Mouse (Mus musculus) limb, embryonic 10.5 days (tissue): ENCODE results near the gene Pou3f3. TPM values are rescaled to one million over a fixed set of nuclear protein-coding genes. Genes with fewer than 3 reads are reported as not detected.
A peak's percentile ranks its signal among the peaks of the same experiment; 100 is the strongest.

ENCODE experiments used
- DNase-seq: peaks from one replicate; pipeline ENCODE4 v3.0.0-alpha.2; 2017; ENCODE audit warnings: low spot score
- H3K27ac ChIP-seq: fragments of 300-500 bp; sonication (generic); 2 replicates; pipeline ENCODE4 v1.5.1; 2016; ENCODE audit warnings: mild to moderate bottlenecking
- H3K27me3 ChIP-seq: fragments of 300-500 bp; sonication (generic); 2 replicates; pipeline ENCODE4 v1.6.1; 2016; ENCODE audit warnings: low read depth, mild to moderate bottlenecking; ENCODE audit not compliant: poor library complexity, severe bottlenecking
- H3K36me3 ChIP-seq: fragments of 300-500 bp; sonication (generic); 2 replicates; pipeline ENCODE4 v1.6.1; 2016; ENCODE audit warnings: mild to moderate bottlenecking, moderate library complexity
- H3K4me1 ChIP-seq: fragments of 300-500 bp; sonication (generic); 2 replicates; pipeline ENCODE4 v1.6.1; 2016
- H3K4me3 ChIP-seq: fragments of 300-500 bp; sonication (generic); 2 replicates; pipeline ENCODE4 v1.5.1; 2016; ENCODE audit warnings: mild to moderate bottlenecking, moderate library complexity
- H3K9me3 ChIP-seq: fragments of 300-500 bp; sonication (generic); replicated peaks from 2 replicates; pipeline ENCODE4 v1.6.1; 2016; ENCODE audit warnings: mild to moderate bottlenecking
- WGBS: fragments of 180-500 bp; shearing (Covaris S2); methylation state at CpG from one replicate; pipeline ENCODE4 v1.1.7; 2016; 5-methylcytosine and 5-hydroxymethylcytosine counted together
- polyA plus RNA-seq: library from polyadenylated mRNA; unstranded; fragments of >200 nt; fragmentation: Nextera tagmentation; extraction: Ambion mirVana; gene quantifications from 2 replicates; pipeline ENCODE4 v1.2.1, GENCODE M21; 2016

The Pou3f3 gene
- 0.11 TPM in 1 of 2 replicates, not detected in the other for polyA plus RNA-seq

- H3K27me3 ChIP-seq, result peaks cover 100% of the 10 kb centered on the region
- no peaks in the 10 kb centered on the region for H3K36me3 ChIP-seq
- H3K4me3 ChIP-seq, result peak within 1 kb of the TSS; percentile 58
- H3K9me3 ChIP-seq, result no peaks in the 10 kb centered on the region
- peaks cover 50% of the 10 kb centered on the region for H3K4me1 ChIP-seq
- peak; percentile 88 for DNase-seq
- 0% methylated on average over 20 of the region's 21 CpGs for WGBS
- H3K27ac ChIP-seq, result peak within 1 kb of the TSS; percentile 81
Observed at GRCm38 (mm10) chr1:42695578-42695915, at the start of gene Pou3f3. TSS of gene Pou3f3 (plus strand) at chr1:42695768.

GRCm38 (mm10) chr1:42648366-42648935 is 47.1 kb upstream of the Pou3f3 start:
- 94% methylated on average over 9 of the region's 9 CpGs for WGBS
- no peak overlapping the region for H3K4me3 ChIP-seq
- no peaks in the 10 kb centered on the region for H3K36me3 ChIP-seq
- no peaks in the 10 kb centered on the region for H3K9me3 ChIP-seq
- H3K4me1 ChIP-seq, result no peaks in the 10 kb centered on the region
- no peak for DNase-seq
- no peaks in the 10 kb centered on the region for H3K27me3 ChIP-seq
- H3K27ac ChIP-seq, result no peak overlapping the region

- H3K36me3 ChIP-seq, result no peaks in the 10 kb centered on the region
- H3K27ac ChIP-seq, result no peak overlapping the region
- WGBS, result 88% methylated on average over 15 of the region's 15 CpGs
- DNase-seq, result no peak
- no peak overlapping the region for H3K4me3 ChIP-seq
- H3K27me3 ChIP-seq, result no peaks in the 10 kb centered on the region
- no peaks in the 10 kb centered on the region for H3K9me3 ChIP-seq
- no peaks in the 10 kb centered on the region for H3K4me1 ChIP-seq
Observed at GRCm38 (mm10) chr1:42651461-42651860, 44.1 kb upstream of the Pou3f3 start.

- 78% methylated on average over 1 of the region's 1 CpGs for WGBS
- Histone ChIP-seq H3K9me3 (no peaks in the 10 kb centered on the region), H3K27ac (no peak overlapping the region), H3K27me3 (no peaks in the 10 kb centered on the region), H3K4me1 (no peaks in the 10 kb centered on the region), H3K4me3 (no peak overlapping the region), H3K36me3 (no peaks in the 10 kb centered on the region)
- no peak for DNase-seq
Observed at GRCm38 (mm10) chr1:42667546-42667945, 28.0 kb upstream of the Pou3f3 start.

GRCm38 (mm10) chr1:42680673-42681072 is 14.9 kb upstream of the Pou3f3 start:
- Histone ChIP-seq H3K4me3 (no peak overlapping the region), H3K27me3 (peaks cover 35% of the 10 kb centered on the region), H3K36me3 (no peaks in the 10 kb centered on the region), H3K27ac (no peak overlapping the region), H3K9me3 (no peaks in the 10 kb centered on the region), H3K4me1 (peaks cover 18% of the 10 kb centered on the region)
- no peak for DNase-seq
- 82% methylated on average over 3 of the region's 3 CpGs for WGBS

- H3K27ac ChIP-seq, result no peak overlapping the region
- no peaks in the 10 kb centered on the region for H3K9me3 ChIP-seq
- H3K4me3 ChIP-seq, result no peak overlapping the region
- peaks cover 28% of the 10 kb centered on the region for H3K4me1 ChIP-seq
- H3K27me3 ChIP-seq, result peaks cover 46% of the 10 kb centered on the region
- WGBS, result 79% methylated on average over 5 of the region's 5 CpGs
- H3K36me3 ChIP-seq, result no peaks in the 10 kb centered on the region
- no peak for DNase-seq
Observed at GRCm38 (mm10) chr1:42681762-42682161, 13.8 kb upstream of the Pou3f3 start.

GRCm38 (mm10) chr1:42683861-42684260 is 11.7 kb upstream of the Pou3f3 start:
- 2% methylated on average over 6 of the region's 6 CpGs for WGBS
- Histone ChIP-seq H3K27ac (no peak overlapping the region), H3K4me1 (peaks cover 36% of the 10 kb centered on the region), H3K27me3 (peaks cover 66% of the 10 kb centered on the region), H3K36me3 (no peaks in the 10 kb centered on the region), H3K9me3 (no peaks in the 10 kb centered on the region), H3K4me3 (peak overlapping the region; percentile 53; the same call in 1 of the 2 replicates)
- DNase-seq, result no peak

GRCm38 (mm10) chr1:42684345-42684744 is 11.2 kb upstream of the Pou3f3 start:
- no peaks in the 10 kb centered on the region for H3K9me3 ChIP-seq
- peaks cover 71% of the 10 kb centered on the region for H3K27me3 ChIP-seq
- H3K27ac ChIP-seq, result peak overlapping the region; percentile 63
- WGBS, result under 1% methylated on average over 27 of the region's 27 CpGs
- no peaks in the 10 kb centered on the region for H3K36me3 ChIP-seq
- H3K4me1 ChIP-seq, result peaks cover 36% of the 10 kb centered on the region
- H3K4me3 ChIP-seq, result peak overlapping the region; percentile 53
- peak; percentile 68 for DNase-seq

GRCm38 (mm10) chr1:42684783-42685182 is 10.8 kb upstream of the Pou3f3 start:
- no peaks in the 10 kb centered on the region for H3K9me3 ChIP-seq
- no peaks in the 10 kb centered on the region for H3K36me3 ChIP-seq
- peaks cover 33% of the 10 kb centered on the region for H3K4me1 ChIP-seq
- peak; percentile 72 for DNase-seq
- H3K4me3 ChIP-seq, result peak overlapping the region; percentile 53
- peaks cover 76% of the 10 kb centered on the region for H3K27me3 ChIP-seq
- peak overlapping the region; percentile 63 for H3K27ac ChIP-seq
- WGBS, result under 1% methylated on average over 21 of the region's 21 CpGs

GRCm38 (mm10) chr1:42685321-42685960 is 10.1 kb upstream of the Pou3f3 start:
- no peaks in the 10 kb centered on the region for H3K9me3 ChIP-seq
- peak; percentile 35 for DNase-seq
- WGBS, result 3% methylated on average over 11 of the region's 11 CpGs
- peak overlapping the region; percentile 61; the same call in 1 of the 2 replicates for H3K4me3 ChIP-seq
- H3K27me3 ChIP-seq, result peaks cover 82% of the 10 kb centered on the region
- peaks cover 32% of the 10 kb centered on the region for H3K4me1 ChIP-seq
- H3K27ac ChIP-seq, result no peak overlapping the region
- H3K36me3 ChIP-seq, result no peaks in the 10 kb centered on the region

GRCm38 (mm10) chr1:42686194-42687131 is 9.1 kb upstream of the Pou3f3 start:
- no peaks in the 10 kb centered on the region for H3K36me3 ChIP-seq
- H3K27me3 ChIP-seq, result peaks cover 93% of the 10 kb centered on the region
- peaks cover 32% of the 10 kb centered on the region for H3K4me1 ChIP-seq
- H3K27ac ChIP-seq, result peak overlapping the region; percentile 82
- under 1% methylated on average over 53 of the region's 53 CpGs for WGBS
- peak overlapping the region; percentile 61 for H3K4me3 ChIP-seq
- peak; percentile 74 for DNase-seq
- no peaks in the 10 kb centered on the region for H3K9me3 ChIP-seq

GRCm38 (mm10) chr1:42687271-42687670 is 8.3 kb upstream of the Pou3f3 start:
- H3K27ac ChIP-seq, result no peak overlapping the region
- WGBS, result 2% methylated on average over 12 of the region's 12 CpGs
- peaks cover 100% of the 10 kb centered on the region for H3K27me3 ChIP-seq
- H3K4me1 ChIP-seq, result peaks cover 32% of the 10 kb centered on the region
- peak overlapping the region; percentile 61 for H3K4me3 ChIP-seq
- H3K9me3 ChIP-seq, result no peaks in the 10 kb centered on the region
- DNase-seq, result no peak
- H3K36me3 ChIP-seq, result no peaks in the 10 kb centered on the region
